Comparison of ENCODE assay signal across 8 mouse cellular contexts in genomic region chr7:114116711-114117351, GRCm38 (mm10). TPM values are rescaled to one million over a fixed set of nuclear protein-coding genes. Genes with fewer than 3 reads are reported as not detected.
DNase-seq lines count a peak whose midpoint lies in the region; ATAC-seq lines count a peak whose summit lies in the region.

No protein-coding gene starts in this region.

- H3K4me2 ChIP-seq in hindbrain, embryonic 13.5 days, result peak overlapping the region; percentile 86
- peak overlapping the region; percentile 90 for H3K4me2 ChIP-seq in limb, embryonic 15.5 days
- H3K4me2 ChIP-seq in midbrain, embryonic 16.5 days (ENCODE audit: low read length), result peak overlapping the region; percentile 81

- H3K4me3 ChIP-seq in hindbrain, embryonic 13.5 days, result peak overlapping the region; percentile 80
- peak overlapping the region; percentile 88 for H3K4me3 ChIP-seq in limb, embryonic 15.5 days
- H3K4me3 ChIP-seq in midbrain, embryonic 16.5 days (ENCODE audit: low read depth, low read length), result peak overlapping the region; percentile 91

- H3K27ac ChIP-seq in hindbrain, embryonic 13.5 days, result peak overlapping the region; percentile 91
- peak overlapping the region; percentile 88 for H3K27ac ChIP-seq in limb, embryonic 15.5 days
- H3K27ac ChIP-seq in midbrain, embryonic 16.5 days (ENCODE audit: low read length), result peak overlapping the region; percentile 91

- H3K9me3 ChIP-seq in hindbrain, embryonic 13.5 days, result no peaks in the 10 kb centered on the region
- no peaks in the 10 kb centered on the region for H3K9me3 ChIP-seq in limb, embryonic 15.5 days
- no peaks in the 10 kb centered on the region for H3K9me3 ChIP-seq in midbrain, embryonic 16.5 days (replicated peaks; ENCODE audit: control insufficient read depth, low read length, poor library complexity, severe bottlenecking)

- H3K27me3 ChIP-seq in hindbrain, embryonic 13.5 days, result 0 out of 2 replicates have a peak, but pooled peaks cover 4% of the 10 kb centered on the region
- peaks cover 3% of the 10 kb centered on the region for H3K27me3 ChIP-seq in limb, embryonic 15.5 days
- no peaks in the 10 kb centered on the region; the same call in 1 of the 2 replicates for H3K27me3 ChIP-seq in midbrain, embryonic 16.5 days (ENCODE audit: control insufficient read depth, insufficient read depth, low read depth, low read length)
- H3K27me3 ChIP-seq in splenic B cell, adult 2 months (ENCODE audit: control insufficient read depth, insufficient read depth, low read length, poor library complexity, severe bottlenecking), result no peaks in the 10 kb centered on the region

- H3K4me1 ChIP-seq in hindbrain, embryonic 13.5 days (replicated peaks), result peaks cover 15% of the 10 kb centered on the region
- H3K4me1 ChIP-seq in limb, embryonic 15.5 days, result peaks cover 4% of the 10 kb centered on the region
- H3K4me1 ChIP-seq in midbrain, embryonic 16.5 days (ENCODE audit: control insufficient read depth, insufficient read depth, low read length), result peaks cover 16% of the 10 kb centered on the region

- H3K36me3 ChIP-seq in hindbrain, embryonic 13.5 days, result no peaks in the 10 kb centered on the region
- H3K36me3 ChIP-seq in limb, embryonic 15.5 days, result no peaks in the 10 kb centered on the region
- no peaks in the 10 kb centered on the region for H3K36me3 ChIP-seq in midbrain, embryonic 16.5 days (ENCODE audit: control insufficient read depth, insufficient read depth, low read length)
- 0 out of 2 replicates have a peak, but pooled peaks cover under 1% of the 10 kb centered on the region for H3K36me3 ChIP-seq in splenic B cell, adult 2 months (ENCODE audit: control insufficient read depth, insufficient read depth, low read length, poor library complexity, severe bottlenecking)

- peak; percentile 54 for DNase-seq in WW6 (ENCODE audit: low read depth, low spot score)
- peak; percentile 60 to 68 for DNase-seq in cerebellum, adult 18-20 months
- peak; percentile 77 for DNase-seq in forelimb bud, embryonic 11.5 days (ENCODE audit: low read depth, low spot score)
- DNase-seq in splenic B cell, adult 2 months (ENCODE audit: low read depth, low spot score), result peak; percentile 47
- DNase-seq in layer of hippocampus, adult 9-11 months, result no peak

- peak overlapping the region; percentile 84 for H3K9ac ChIP-seq in hindbrain, embryonic 13.5 days
- peak overlapping the region; percentile 81 for H3K9ac ChIP-seq in limb, embryonic 15.5 days
- H3K9ac ChIP-seq in midbrain, embryonic 16.5 days (ENCODE audit: low read depth, low read length), result peak overlapping the region; percentile 92

- 0% methylated on average over 57 of the region's 74 CpGs for WGBS in hindbrain, embryonic 13.5 days
- under 1% methylated on average over 72 of the region's 74 CpGs for WGBS in limb, embryonic 15.5 days
- WGBS in midbrain, embryonic 16.5 days, result under 1% methylated on average over 35 of the region's 74 CpGs

- peak; percentile 85 for ATAC-seq in hindbrain, embryonic 13.5 days (ENCODE audit: low FRiP score)
- peak; percentile 49; the same call in 1 of the 2 replicates for ATAC-seq in limb, embryonic 15.5 days (ENCODE audit: insufficient number of reproducible peaks, low FRiP score, low TSS enrichment, low read depth)
- peak; percentile 70 for ATAC-seq in midbrain, embryonic 16.5 days

RNA-seq across cellular contexts. Expression of gene Rras2, which starts 0.8 kb away (rescaled TPM):
- 15.8 and 17.6 TPM in 2 replicates for polyA plus RNA-seq in hindbrain, embryonic 13.5 days (2015; fragmentation: Nextera tagmentation; extraction: Ambion mirVana)
- polyA plus RNA-seq in limb, embryonic 15.5 days (2015; fragmentation: Nextera tagmentation; extraction: Ambion mirVana), result 15.4 and 18.1 TPM in 2 replicates
- 24.7 and 26.8 TPM in 2 replicates for polyA plus RNA-seq in midbrain, embryonic 16.5 days (2015; fragmentation: Nextera tagmentation; extraction: Ambion mirVana)
